Mouse (Mus musculus) c-Kit-positive CD71-positive TER-119-positive erythroid progenitor cells, embryonic 14.5 days (primary cell): ENCODE results near the gene Snx3.

Source experiments
- DNase-seq: peaks from one replicate; pipeline ENCODE4 v3.0.0-alpha.2; 2013; ENCODE audit warnings: low spot score

The Snx3 gene

DNA sequence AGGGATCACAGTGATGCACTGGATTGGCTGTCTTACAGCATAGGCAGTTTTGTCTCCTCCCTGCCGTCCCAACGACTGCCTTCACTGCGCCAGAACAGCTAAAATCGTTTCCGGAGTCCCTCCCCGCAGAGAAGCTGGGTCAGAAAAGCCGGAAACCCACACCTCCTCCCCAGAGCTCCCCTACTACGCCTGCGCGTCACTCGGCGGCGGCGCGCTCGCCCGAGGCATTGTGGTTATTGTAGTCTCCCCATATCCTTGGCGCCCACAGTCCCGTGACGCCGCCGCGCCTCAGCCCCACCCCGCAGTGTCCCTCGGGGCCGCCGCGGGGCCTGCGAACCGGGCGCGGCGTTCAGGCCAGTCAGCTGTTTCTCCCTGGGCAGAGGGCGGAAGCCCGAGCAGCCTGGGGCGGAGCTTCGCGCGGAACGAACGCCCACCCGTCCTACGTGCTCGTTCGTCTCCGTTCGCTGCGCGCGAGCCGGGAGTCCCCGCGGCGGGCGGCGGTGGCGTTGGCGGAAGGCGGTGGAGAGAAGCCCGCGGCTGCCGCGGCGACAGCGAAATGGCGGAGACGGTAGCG, at the start of gene Snx3:
Gene Snx3 (plus strand): TSS at position 256 of the 574 bp plus-strand sequence.
- DNase-seq: peak; percentile 97

DNA sequence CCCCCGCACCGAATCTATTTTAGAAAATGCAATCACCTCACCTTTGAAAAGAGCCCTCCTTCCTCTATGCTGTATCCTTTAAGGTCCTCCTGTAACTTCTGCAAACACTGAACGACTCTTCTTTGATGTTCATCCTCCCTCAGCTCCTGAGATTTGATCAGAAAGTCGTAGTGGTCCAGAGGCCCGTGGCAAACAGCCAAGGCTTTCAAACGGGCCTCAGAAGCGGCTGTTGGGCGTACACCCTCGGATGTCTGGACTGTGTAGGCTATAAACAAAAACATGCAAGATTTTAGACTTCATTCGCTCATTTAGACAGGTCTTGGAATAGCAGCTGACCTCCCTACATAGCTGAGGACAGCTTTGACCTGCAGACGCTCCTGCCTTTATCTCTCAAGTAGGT, 47.6 kb upstream of the Snx3 start:
- no peak for DNase-seq

DNA sequence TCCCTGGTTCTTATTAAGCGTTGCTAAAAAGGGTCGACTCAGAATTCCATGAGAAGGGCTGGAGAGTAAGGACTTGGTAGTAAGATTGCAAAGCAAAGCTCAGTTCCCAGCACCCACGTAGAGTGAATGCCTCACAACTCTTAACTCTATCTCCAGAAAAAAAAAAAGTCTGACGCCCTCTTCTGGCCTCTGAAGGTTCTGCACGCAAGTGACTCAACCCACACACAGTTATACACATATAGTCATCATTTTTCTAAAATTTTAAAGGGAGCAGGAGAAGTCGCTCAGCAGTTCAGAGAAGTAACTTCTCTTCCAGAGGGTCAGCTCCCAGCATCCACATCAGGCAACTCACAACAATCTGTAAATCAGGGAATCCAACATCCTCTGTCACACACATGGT, 47.1 kb upstream of the Snx3 start:
- no peak for DNase-seq

DNA sequence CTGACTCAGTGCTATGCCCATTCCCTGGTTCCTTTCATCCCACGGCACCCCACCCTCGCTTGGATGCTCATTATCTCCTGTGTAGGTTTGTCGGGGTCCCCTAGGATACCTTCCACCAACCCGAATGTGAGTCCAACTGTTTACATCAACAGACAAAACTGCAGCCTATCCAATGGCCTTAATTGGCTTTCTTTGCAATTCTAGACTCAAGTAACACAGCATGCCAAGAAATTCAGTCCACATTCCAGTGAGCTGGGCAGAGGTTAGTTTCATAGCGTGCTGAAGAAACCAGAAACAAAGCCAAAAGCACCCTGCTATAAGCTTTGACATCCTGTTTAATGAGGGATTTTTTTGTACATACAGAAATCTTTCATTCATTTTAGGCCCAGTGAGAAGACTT, 45.8 kb upstream of the Snx3 start:
- no peak for DNase-seq

DNA sequence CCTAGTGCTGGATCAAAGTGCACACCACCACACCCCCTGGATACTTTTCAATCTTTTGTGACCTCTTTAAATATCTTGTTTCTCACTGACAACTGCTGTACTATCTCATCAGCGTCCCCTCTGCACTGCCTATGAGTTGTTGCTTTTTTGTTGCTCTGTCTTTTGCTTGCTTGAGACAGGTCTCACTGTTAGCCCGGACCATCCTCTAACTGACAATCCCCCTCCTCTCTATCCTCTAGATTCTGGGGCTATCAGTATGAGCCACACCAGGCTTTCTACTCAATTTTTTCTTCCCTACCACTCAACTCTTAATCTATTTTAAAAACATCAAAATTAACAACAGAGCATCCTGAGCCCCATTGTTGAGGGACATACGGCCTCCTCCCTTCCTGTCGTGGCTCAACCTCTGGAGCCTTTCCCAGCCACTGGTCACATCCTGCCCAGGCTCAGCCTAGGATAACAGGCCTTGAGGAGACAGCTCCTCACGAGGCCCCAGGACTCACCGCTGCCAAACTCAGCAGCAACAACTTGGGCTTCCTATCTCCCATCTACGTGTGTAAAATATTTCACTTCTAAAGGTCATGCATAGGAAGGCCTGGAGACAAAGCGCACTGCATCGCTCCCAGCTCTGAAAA, 44.2 kb upstream of the Snx3 start:
- DNase-seq: no peak

DNA sequence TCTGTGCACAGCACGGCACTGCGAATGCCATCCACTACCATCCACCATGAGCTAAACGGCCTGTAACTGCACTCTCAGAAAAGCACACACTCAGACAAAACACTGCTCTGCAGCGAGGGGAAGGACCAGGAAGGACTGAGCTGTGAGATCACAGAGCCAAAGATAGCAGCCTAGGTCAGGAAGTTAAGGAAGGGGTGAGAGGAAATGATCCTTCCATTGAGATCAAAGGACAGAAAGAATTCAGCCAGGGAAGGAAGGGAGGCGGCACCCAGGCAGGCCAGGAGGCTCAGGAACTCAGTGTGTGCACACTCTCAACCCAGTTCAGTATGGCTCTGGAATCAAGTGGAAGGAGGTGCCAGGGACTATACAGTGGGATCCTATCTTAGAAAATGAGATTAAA, 37.6 kb upstream of the Snx3 start:
- no peak for DNase-seq

DNA sequence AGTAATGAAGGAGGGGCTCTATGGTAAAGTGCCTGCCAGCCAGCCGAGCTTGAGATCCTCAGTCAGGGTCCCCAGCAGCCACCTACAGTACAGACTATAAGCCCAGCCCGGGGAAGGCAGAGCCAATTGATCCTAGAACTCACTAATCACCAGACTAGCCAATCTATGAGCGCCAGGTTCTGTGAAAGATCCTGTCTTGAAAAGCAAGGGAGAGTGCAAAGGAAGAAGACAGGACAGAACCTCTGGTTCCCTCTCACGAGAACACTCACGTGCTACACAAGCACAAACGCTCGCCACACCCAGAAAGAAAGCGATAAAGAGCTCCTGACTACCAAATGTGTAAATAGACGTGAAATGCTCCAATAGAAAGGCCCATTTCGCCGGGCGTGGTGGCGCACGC, 37.0 kb upstream of the Snx3 start:
- DNase-seq: no peak

DNA sequence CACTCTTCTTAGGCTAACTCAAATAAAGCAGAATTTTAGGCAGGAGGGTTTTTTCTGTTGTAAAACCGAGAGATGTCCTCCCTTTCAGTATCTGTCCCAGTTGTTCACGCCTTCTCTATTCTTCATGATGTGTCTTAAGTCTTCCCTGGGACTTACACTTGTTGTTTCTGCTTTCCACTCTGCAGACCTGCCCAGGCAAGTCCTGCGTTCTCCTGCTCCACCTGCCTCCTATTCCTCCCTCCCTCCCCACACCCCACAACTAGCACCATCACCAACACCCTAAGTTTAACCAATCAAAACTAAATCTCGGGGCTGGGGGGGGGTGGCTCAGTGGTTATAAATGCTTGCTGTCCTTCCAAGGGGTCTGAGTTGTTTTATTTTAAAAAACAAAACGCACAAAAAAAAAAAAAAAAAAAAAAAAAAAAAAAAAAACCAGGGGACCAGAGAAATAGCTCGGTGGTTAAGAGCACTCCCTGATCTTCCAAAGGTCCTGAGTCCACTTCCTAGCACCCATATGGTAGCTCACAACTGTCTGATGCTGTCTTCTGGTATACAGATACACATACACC, 26.8 kb upstream of the Snx3 start:
- no peak for DNase-seq

DNA sequence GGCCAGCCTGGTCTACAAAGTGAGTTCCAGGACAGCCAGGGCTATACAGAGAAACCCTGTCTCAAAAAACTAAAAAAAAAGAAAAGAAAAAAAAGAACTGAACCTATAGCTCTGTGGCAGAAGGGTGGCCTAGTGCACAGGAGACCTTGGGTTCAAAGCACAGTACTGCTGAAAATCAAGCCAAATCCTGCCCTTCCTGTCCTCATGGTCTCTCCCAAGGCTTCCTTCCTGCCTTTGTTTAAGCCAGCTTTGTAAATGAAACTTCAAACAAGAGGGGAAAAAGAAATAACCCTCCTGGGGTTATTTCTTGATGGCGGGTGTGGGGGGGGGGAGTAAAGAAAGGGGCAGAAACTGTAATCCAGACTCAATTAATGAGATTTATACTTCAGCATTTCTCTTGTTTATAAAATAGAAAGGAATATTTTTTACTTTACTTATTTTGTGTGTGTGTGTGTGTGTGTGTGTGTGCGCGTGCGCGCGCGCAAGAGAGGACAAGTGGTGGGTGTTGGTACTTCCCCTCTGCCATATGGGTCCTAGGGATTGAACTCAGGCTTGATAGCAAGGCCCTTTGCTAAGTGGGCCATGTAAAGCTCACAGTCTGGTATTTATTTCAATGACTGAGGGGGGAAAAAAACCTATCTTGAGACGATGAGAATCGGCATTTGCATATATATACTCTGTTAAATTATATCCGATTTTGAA, 24.9 kb upstream of the Snx3 start:
- DNase-seq: no peak

DNA sequence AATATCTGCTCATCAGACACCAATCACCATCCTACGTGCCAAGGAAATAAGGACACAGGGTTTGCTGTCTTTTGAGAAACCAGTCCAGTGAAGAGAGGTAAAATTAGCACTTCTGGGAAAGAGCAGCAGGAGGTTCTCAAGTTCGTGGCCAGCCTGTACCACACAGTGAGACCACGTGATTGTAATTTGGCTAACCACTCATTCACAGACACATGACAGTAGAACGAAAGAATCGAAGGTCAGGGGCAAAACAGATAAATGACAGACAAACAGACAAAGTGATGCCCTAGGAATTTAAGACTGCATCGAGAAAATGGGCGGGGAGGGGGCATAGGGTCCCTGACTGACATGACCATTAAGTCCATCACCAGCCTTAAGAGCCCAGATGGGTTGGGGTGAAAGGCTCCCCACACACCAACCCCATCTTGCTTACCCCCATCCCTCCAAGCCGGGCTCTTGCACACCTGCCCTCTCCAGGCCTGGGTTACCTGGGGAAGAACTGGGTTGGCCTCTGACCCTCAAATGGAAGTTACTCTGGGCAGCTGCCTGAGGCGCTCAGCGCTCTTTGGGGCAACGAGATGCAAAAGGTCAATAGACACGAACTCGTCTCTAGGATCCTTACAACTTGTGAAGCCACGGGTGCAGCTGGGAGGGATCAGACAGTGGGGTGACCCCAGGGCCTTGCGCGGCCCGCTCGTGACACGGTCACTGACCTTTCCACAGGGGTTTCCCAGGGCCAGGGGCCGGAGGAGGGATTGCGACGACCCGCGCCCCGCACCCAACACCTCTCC, 24.1 kb upstream of the Snx3 start:
- DNase-seq: no peak

DNA sequence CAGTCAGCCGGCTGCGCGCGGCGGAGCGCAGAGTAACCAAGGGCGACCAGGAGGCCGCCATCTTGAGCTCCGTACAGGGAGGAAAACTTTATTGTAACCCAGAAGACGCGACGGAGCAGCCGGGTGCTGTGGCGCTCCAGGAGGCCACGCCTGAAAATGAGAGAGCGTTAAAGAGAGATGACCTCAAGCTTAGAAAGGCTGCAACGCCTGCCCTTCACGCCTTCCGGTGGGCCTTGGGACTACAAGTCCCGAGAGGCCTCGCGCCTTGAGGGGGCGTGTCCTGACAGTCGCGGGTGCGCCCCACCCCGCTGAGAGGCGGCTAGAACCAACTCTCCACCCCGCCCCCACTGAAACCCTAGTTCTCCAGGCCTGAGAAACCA, 23.5 kb upstream of the Snx3 start, which contains the start of gene Afg1l:
Gene Afg1l (minus strand): TSS at position 225 of the 380 bp plus-strand sequence.
- DNase-seq: peak; percentile 94

DNA sequence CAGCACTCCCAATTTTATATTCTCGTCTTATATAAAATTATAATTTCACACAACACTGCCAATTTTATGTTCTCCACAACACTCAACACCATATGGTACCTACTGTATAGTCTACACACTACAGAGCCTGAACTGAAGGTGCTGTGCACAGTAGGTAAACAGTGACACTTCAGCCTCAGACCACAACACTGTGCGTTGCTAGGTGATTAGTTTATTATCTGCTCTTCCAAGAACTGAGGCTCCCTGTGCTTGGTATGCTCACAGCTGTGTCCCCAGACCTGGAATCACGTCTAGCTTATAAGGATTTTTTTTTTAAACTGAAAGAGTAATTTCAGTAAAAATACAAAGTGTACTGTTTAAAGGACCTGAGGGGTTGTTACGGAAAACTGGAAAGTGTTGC, 21.1 kb upstream of the Snx3 start:
- peak; percentile 58 for DNase-seq

DNA sequence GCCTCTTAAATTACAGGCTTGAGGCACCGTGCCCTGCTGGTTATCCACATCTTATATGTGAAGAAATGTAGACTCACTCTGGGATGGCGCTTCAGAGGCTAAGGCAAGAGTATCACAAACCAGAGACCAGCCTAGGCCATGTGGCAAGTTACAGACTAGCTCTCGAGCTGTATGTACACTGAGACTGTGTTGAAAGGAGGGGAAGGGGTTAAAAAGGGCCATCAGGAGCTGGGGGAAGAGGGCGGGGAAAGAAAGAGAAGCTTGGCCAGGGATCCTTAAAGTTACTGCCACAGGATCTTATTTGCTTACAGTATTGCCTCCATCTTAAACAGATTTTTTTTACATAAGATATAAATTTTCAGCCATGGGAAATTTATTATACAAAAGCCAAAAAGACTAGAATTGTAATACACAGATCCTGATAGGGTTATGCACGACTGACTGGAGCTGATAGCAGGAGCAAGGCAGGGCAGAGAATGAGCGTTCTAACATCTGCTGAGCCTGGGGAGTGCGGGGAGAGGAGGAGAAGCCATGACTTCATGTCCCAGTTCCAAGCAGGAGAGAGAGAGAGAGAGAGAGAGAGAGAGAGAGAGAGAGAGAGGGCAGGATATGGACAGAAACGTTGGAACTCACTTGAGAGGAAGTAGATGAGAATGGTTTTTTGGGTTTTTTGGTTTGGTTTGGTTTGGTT, 13.1 kb upstream of the Snx3 start:
- no peak for DNase-seq

DNA sequence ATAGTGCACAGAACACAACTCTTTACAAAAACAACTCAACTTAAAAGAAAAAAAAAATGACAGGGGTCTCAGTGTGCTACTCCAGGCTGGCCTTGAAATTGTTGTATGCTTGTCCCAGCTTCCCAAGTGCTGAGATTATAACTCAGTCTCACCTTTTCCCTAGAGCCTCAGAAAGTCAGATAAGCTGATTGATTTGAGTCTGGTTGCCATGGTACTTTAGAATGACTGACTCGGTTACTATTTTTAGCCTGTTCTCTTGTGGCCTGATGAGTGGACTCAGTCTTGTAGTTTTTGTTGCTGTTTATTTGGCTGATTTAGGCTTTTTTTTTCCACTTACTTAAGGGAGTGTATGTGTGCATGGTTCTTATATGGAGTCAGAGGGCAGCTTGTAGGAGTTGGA, 10.7 kb upstream of the Snx3 start:
- DNase-seq: no peak

DNA sequence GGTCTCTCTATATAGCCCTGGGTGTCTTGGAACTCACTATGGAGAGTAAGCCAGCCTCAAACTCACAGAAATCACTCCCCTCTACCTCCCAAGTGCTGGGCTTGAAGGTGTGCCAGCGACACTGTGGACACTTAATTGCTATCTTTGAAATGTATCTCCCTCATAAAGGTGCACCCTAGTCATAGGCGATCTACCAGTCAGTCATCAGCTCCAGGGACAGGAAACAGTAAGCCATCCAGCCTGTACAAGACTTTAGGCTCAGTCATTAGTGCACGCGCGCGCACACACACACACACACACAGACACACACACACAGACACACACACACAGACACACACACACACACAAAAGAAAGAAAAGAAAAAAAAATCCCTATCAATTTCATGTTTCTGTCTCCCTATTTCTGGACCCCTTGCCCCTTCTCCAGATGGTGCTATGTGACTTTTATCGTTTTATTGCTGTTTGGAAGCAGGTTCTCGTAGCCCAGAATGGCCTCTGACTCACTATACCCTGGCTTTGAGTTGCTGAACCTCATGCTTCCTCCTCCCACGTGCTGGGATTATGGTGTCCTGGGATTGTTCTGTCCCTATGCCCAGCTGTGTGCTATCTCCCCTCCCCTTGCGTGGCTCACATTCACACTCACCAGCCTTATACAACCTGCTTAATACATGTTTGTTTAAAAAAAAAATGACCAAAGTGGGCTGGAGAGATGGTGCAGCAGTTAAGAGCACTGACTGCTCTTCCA, 9.6 kb upstream of the Snx3 start:
- no peak for DNase-seq

DNA sequence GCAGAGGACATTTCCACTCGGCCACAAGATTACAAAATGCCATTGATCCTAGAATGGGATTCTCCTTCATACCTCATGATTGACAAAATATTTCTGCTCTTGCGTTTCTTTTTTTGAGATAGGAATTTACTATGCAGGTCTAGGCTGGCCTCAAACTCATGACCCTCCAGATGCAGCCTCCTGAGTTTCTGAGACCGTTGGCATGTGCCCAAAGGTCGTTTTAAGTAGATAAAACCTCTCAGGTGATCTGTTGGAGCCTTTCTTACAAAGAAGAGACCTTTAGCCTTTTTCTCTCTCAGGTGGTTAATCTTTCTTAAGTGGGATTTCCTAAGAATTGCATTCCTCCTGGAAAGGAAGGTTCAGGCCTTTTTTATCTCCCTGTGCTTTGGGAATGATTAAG, 8.8 kb upstream of the Snx3 start:
- DNase-seq: no peak

DNA sequence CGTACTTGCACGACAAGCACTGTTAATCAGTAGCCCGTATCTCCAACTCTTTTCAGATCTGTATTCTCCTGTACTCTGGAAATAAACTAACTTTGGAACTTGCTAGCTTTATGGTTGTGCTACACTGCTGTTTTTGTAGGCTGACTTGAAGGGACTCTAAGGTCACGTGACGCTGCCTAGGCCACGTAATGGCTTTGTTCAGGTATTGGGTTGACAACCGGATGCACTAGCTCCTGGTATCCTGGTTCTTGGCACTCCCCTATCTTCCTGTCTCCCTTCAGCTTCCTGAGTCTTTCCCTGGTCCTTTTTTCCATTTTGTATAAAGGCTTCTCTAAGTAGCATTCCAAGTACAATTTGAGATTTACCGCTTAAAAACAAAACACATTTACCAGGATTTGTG, 1.2 kb upstream of the Snx3 start:
- DNase-seq: no peak

DNA sequence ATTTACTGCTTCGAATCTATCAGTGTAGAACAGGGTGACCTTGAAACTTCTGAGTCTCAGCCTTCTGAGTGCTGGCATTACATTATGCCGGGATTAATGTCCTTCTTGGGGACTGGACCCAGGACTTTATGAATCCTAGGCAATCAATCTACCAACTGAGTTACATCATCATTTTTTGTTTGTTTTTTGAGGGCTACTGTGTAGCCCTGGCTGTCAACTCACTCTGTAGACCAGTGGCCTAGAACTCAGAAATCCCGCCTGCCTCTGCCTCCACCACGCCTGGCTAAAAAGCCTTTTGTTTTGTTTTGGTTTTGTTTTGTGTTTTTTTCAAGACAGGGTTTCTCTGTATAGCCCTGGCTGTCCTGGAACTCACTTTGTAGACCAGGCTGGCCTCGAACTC, 669 bp upstream of the Snx3 start:
- DNase-seq: no peak

DNA sequence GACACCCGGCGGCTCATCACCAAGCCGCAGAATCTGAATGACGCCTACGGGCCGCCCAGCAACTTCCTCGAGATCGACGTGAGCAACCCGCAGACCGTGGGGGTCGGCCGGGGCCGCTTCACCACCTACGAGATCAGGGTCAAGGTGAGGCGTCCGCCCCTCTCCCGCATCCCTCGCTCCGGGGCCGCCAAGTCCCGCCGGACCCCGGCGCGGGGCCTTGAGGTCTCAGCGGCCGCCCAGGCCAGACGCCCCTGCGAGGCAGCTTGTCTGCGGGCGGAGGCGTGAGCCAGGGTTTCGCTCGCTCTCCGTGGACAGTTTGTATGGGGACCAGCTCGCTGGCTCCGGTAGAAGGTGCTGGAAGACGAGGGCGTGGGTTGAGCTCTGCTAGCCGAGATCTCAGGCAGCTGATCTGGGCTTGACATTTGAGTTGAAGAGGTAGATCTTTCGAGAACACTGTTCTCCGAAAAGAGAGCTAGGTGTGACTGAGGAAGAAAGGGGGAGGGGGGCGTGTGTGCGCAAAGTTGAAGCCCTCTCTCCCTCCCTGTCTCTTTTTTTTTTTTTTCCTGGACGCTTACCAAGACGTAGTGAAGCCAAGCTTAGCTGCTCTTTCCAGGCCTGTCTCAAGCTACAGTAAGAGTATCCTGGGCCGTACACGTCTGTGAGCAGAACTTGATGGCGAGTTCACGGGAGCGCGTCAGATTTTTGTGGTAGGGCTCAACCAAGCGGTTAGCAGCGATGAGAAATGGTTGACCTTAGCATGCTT, 700 bp downstream of the Snx3 start:
- no peak for DNase-seq

DNA sequence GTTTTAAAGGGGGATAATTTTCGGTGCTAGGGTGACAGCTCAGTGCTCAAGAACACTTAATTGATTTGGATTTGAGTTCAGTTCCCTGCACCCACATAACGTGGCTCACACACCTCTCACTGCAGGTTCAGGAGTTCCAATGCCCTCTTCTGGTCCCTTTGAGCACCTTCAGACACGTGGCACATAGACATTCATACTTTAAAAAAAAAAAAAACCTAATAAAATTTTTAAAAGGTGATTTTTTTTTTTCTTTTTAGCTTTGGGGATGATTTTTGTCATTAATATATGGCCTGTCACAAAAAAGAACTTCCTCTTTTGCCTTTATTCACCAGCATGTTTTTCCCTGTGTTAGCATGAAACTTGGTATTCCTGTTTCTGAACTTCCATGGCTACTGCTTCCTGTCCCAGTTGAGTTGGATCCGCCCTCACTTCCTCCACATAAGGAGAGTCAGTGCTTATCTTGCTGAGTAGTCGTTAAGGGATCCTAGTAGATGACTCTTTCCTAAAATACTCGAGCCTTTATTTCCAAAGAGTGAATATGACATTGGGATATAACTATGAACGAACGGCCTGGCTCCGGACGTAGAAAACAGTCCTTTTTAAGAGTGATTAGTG, 2.4 kb downstream of the Snx3 start:
- DNase-seq: no peak
